Mouse (Mus musculus): ENCODE data around the gene Arl8b. TPM values are rescaled to one million over a fixed set of nuclear protein-coding genes. Genes with fewer than 3 reads are reported as not detected.

The Arl8b gene
- 55.1 and 64.3 TPM in 2 replicates for polyA plus RNA-seq (2016; fragmentation: Nextera tagmentation; extraction: Ambion mirVana)

DNA sequence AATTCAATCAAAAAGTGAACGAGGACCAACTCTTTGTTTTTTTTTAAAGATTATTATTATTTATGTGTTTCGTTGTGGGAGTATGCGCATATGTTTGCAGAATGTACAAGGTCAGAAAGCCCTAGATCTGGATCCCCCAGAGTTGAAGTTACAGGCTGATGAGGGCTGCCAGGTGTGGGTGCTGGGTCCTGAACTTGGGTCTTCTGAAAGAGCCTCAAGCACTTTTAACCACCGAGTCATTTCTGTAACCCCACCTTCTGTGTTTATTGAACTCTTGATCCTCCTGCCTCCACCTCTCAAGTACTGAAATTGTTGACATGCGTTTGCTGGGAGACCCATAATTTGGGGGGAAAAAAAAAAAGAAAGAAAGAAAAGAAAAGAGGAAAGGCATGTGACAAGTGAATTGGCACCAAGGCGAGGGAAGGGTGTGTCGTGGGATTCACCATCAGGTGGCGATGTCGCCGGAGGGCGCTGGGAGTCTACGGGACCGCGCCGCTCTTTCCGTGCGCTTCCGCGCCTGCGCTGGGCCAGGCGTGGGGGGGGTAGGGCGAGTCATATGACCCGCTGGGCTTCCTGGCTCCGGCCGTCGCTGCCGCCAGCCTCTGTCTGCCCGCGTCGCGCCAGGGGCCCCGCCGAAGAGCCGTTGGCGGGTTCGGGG, at the start of gene Arl8b:
Arl8b (plus strand) TSS at position 574 of the 658 bp plus-strand sequence.
- Histone ChIP-seq H3K4me1 (peaks cover 11% of the 10 kb centered on the region), H3K4me3 (peak within 1 kb of the TSS; percentile 100), H3K27ac (peak within 1 kb of the TSS; percentile 90), H3K9me3 (replicated peaks) (no peaks in the 10 kb centered on the region), H3K27me3 (ENCODE audit: low read depth, poor library complexity, severe bottlenecking) (no peaks in the 10 kb centered on the region), H3K36me3 (no peaks in the 10 kb centered on the region)
- 10% methylated on average over 36 of the region's 36 CpGs for WGBS
- DNase-seq (ENCODE audit: low spot score) = peak; percentile 99

DNA sequence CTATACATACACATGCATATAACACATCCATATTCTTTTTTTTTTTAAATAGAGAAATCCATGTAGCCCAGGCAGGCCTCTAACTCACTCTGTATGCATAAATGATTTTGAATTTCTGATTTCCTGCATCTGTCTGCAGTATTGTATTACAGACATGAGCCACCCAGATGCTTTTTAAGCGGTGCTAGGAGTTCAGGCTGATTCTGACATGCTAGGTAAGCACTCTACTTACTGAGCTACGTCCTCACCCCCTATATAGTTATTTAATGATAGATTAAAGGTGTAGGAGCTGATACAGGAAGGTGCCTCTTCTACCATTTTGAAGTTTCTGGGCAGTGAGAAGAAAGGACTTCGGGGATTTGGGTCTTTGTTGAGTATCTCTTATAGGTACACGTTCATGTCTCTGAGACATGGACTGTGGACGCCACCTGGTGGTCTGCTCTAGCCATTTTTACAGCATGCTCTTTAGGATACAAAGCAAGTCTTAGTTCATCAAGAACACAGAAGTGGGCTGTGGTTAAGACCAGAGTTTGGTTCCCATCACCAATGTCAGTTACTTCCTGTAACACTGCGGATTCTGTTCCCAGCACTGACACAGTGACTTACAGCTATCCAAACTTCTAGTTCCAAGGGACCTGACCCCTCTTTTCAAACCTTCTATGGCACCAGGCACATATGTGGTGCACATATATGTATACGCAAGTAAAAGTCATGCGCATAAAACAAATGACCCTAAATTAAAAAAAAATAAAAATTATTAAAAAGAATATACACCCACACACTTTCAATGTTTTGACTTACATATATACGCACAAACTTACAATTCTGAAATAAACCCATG, 46.8 kb upstream of the Arl8b start:
- H3K36me3 ChIP-seq = no peaks in the 10 kb centered on the region
- H3K4me3 ChIP-seq = no peak overlapping the region
- DNase-seq (ENCODE audit: low spot score) = peak; percentile 77
- whole genome bisulfite sequencing = 56% methylated on average over 9 of the region's 9 CpGs
- H3K27ac ChIP-seq = no peak overlapping the region
- no peaks in the 10 kb centered on the region for H3K9me3 ChIP-seq (replicated peaks)
- H3K4me1 ChIP-seq = peaks cover 11% of the 10 kb centered on the region
- no peaks in the 10 kb centered on the region for H3K27me3 ChIP-seq (ENCODE audit: low read depth, poor library complexity, severe bottlenecking)

DNA sequence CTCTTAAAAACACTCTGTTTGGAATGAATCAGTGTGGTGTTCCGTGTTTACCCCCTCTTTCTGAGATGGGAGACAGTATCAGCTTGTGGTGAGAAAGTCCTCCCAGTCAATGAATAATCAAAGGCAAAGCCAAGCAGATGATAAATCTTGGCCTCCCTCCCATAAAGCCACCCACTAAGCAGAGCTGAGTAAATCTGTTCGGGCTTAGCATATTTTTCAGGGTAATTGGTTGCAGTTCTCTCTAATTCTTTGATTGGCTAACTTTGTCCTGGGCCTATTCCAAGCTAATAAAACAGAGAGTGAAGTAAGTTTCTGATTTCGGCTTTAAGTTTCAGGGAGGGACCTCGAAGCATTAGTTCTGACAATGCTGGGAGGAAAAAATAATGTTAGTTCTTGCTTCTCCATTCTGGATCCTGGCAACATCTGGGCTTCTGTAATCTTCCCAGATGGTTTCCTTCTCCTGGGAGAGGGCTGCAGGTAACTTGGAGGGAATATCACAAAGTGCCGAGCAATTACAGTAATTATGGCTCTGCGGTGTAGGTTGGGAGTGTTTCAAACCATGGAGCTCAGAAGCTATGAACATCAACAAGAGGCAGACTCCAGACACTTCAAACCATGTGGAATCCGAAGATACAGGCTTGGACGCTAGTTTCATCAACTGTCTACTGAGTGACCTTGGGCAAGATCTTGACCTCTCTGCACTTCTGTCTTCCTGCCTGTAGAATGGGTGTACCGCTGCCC, 44.3 kb upstream of the Arl8b start:
- WGBS = 68% methylated on average over 9 of the region's 9 CpGs
- Histone ChIP-seq H3K27ac (no peak overlapping the region), H3K4me1 (peaks cover 11% of the 10 kb centered on the region), H3K9me3 (replicated peaks) (no peaks in the 10 kb centered on the region), H3K27me3 (ENCODE audit: low read depth, poor library complexity, severe bottlenecking) (no peaks in the 10 kb centered on the region), H3K4me3 (no peak overlapping the region), H3K36me3 (no peaks in the 10 kb centered on the region)
- no peak for DNase-seq (ENCODE audit: low spot score)

DNA sequence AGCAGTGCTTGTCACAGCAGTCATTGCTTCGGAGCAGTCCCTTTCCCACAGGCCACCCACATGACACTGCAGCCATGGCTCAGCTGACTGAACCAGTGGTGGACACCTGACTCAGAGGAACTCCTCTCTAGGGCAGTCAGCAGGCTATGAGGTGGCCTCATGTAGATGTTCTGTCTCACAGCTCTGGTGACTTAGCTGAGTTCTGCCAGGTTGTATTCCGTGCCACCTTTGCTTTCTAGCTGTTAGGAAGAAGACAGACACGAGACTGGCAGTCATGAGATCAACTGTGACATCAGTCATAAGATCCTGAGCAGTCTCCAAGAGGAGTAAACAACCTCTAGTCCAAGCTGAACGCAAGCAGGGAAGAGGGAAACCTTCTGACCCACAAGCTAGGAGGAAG, 42.3 kb upstream of the Arl8b start:
- Histone ChIP-seq H3K27ac (no peak overlapping the region), H3K27me3 (ENCODE audit: low read depth, poor library complexity, severe bottlenecking) (no peaks in the 10 kb centered on the region), H3K9me3 (replicated peaks) (no peaks in the 10 kb centered on the region), H3K4me1 (peaks cover 11% of the 10 kb centered on the region), H3K4me3 (no peak overlapping the region), H3K36me3 (no peaks in the 10 kb centered on the region)
- no peak for DNase-seq (ENCODE audit: low spot score)
- 84% methylated on average over 4 of the region's 4 CpGs for WGBS

DNA sequence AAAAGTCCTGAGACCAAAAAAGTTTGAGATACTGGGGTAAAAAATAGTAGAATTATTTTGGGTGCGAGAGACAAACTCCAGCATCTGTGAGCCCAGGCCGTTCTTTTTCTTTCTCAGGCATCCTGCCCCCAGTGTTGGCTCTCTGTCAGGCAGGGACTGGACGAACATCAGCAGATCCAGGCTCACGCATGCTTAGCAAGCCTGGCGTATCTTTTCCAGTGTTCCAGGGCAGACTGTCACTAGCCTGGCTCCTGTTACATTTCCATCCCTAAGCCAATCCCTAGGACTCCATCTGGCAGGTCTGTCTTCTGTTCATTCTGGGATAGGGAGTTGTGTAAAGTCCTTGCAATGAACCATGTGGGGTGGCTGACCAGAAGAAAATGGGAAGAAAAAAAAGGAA, 39.2 kb upstream of the Arl8b start:
- Histone ChIP-seq H3K36me3 (no peaks in the 10 kb centered on the region), H3K4me3 (no peak overlapping the region), H3K27me3 (ENCODE audit: low read depth, poor library complexity, severe bottlenecking) (no peaks in the 10 kb centered on the region), H3K27ac (no peak overlapping the region), H3K9me3 (replicated peaks) (no peaks in the 10 kb centered on the region), H3K4me1 (peaks cover 4% of the 10 kb centered on the region; the same call in 1 of the 2 replicates)
- 91% methylated on average over 5 of the region's 5 CpGs for WGBS
- DNase-seq (ENCODE audit: low spot score) = no peak

DNA sequence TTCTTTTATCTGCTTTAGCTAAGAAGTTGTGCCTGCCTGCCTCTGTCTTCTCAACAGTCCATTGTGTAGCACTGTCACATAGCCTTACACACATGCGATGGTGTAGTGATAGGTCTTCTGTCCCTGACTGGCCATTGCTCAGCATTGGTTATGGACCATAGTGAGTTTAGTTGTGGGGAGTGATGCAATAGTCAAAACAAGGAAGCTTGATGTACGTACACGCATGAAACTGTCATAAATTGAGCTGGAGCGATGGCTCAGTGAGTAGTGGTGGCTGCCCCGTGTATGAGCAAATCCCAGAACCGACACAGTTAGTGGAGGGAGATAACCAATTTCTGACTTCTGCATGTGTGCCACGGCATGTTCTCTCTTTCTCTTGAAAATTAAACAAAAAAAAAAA, 31.6 kb upstream of the Arl8b start:
- Histone ChIP-seq H3K27me3 (ENCODE audit: low read depth, poor library complexity, severe bottlenecking) (no peaks in the 10 kb centered on the region), H3K9me3 (replicated peaks) (no peaks in the 10 kb centered on the region), H3K4me1 (no peaks in the 10 kb centered on the region), H3K4me3 (no peak overlapping the region), H3K27ac (no peak overlapping the region), H3K36me3 (no peaks in the 10 kb centered on the region)
- WGBS = 87% methylated on average over 7 of the region's 7 CpGs
- no peak for DNase-seq (ENCODE audit: low spot score)

DNA sequence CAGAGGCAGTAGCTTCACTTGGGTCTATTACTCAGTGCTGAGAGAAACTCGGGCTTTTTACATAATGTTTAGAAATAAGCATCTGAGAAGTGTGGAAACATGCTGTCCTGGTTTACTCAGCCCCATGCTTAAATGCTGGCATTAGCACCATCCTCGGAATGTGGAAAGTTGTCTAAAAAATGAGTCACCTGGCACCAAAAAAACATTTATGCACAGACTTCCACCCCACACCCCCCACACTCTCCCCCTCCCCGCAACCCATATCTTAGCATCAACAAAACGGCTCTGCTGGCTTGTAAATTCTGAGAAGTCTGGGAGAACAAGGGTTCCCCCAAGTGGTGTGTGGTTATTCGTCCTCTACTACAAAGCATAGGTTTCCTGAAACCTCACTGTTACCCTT, 30.5 kb upstream of the Arl8b start:
- Histone ChIP-seq H3K9me3 (replicated peaks) (no peaks in the 10 kb centered on the region), H3K4me3 (no peak overlapping the region), H3K4me1 (no peaks in the 10 kb centered on the region), H3K27me3 (ENCODE audit: low read depth, poor library complexity, severe bottlenecking) (no peaks in the 10 kb centered on the region), H3K27ac (no peak overlapping the region), H3K36me3 (no peaks in the 10 kb centered on the region)
- WGBS = 68% methylated on average over 5 of the region's 5 CpGs
- no peak for DNase-seq (ENCODE audit: low spot score)

DNA sequence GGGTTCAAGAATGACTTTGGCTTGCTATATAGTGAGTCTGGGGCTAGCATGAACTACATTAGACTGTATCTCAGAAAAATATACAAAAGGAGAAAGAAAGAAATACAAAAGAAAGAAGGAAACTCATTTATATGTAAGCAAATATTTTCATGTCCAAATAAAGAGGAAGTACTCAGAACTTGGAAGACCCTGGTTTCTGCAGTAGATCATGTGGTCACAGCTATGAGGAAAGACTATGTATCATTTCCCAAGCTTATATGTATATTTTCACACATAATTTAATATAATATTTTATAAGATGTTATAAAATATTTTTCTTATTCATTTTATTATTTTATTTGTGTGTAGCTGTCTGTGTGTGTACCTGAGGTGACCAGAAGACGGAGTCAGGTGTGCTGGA, 29.4 kb upstream of the Arl8b start:
- H3K4me1 ChIP-seq = no peaks in the 10 kb centered on the region
- no peaks in the 10 kb centered on the region for H3K36me3 ChIP-seq
- 95% methylated on average over 1 of the region's 1 CpGs for WGBS
- no peaks in the 10 kb centered on the region for H3K9me3 ChIP-seq (replicated peaks)
- no peak overlapping the region for H3K27ac ChIP-seq
- H3K4me3 ChIP-seq = no peak overlapping the region
- DNase-seq (ENCODE audit: low spot score) = no peak
- no peaks in the 10 kb centered on the region for H3K27me3 ChIP-seq (ENCODE audit: low read depth, poor library complexity, severe bottlenecking)

DNA sequence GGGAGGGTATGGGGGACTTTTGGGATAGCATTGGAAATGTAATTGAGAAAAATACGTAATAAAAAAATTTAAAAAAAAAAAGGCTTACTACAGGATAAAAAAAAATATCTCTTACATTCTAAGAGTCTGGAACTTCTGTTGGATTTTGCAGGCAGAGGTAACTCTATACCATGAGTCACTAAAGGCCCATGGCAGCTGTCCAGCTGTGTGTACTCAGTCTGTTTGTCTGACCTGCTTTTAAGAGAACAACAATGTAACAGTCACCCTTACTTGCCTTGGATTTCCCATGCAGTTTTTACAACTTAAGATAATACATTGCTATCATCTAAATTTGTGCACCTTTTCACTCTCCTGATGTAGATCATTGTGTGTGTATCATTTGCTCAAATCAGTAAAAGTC, 28.5 kb upstream of the Arl8b start:
- no peaks in the 10 kb centered on the region for H3K9me3 ChIP-seq (replicated peaks)
- no peak overlapping the region for H3K27ac ChIP-seq
- H3K4me1 ChIP-seq = no peaks in the 10 kb centered on the region
- DNase-seq (ENCODE audit: low spot score) = no peak
- no peaks in the 10 kb centered on the region for H3K36me3 ChIP-seq
- 80% methylated on average over 1 of the region's 1 CpGs for WGBS
- H3K27me3 ChIP-seq (ENCODE audit: low read depth, poor library complexity, severe bottlenecking) = no peaks in the 10 kb centered on the region
- H3K4me3 ChIP-seq = no peak overlapping the region

DNA sequence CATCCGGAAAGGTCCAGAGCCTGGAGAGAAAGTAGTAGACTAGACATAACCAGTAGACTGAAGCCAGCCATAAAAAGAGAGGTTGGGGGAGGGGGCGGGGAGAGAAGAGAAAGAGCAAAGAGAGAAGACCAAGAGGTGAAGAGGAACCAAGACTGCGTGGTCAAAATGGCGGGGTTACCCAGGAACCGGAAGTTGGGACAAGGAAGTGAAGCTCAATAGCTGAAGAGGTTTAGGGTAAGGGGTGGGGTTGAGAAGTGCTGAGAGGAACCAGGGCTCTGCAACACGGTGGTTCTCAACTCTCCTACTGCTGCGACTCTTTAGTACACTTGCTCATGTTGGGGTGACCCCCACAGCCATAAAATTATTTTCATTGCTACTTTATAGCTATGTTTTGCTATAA, 27.0 kb upstream of the Arl8b start:
- no peak for DNase-seq (ENCODE audit: low spot score)
- Histone ChIP-seq H3K27ac (no peak overlapping the region), H3K4me3 (no peak overlapping the region), H3K9me3 (replicated peaks) (no peaks in the 10 kb centered on the region), H3K36me3 (no peaks in the 10 kb centered on the region), H3K27me3 (ENCODE audit: low read depth, poor library complexity, severe bottlenecking) (no peaks in the 10 kb centered on the region), H3K4me1 (no peaks in the 10 kb centered on the region)
- WGBS = 94% methylated on average over 7 of the region's 7 CpGs

DNA sequence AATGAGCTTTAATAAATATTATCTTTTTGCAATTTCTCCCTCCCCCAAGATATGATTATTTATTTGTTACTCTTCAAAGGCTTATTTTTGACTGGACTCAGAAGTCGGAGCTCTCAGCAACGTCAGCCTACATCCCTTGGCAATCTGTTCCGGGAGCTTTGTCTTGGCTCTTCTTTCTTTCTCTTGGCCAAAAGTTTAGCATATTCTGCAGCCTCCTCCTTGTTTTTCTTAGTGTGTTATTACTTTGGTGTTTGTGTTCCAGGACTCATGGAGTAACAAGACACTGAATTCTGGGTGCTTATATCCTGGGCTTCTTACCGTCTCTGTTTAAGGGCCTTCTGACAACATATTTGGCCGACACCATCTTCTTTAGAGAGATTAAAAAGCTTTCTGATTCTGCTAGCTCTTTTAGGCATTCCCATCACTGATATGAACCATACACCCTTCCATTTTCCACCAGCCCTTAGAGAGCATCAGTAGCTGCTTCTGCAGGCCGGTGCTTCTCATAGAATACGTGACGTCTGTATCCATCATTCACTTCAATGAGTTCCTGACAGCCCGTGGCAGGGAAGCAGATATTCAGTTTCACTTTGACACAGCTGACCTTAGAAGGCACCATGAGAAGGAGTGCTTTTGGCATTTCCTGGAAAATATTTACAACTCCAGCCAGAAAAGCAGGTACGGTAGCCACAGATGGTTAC, 23.8 kb upstream of the Arl8b start:
- 77% methylated on average over 10 of the region's 10 CpGs for WGBS
- H3K27ac ChIP-seq = no peak overlapping the region

DNA sequence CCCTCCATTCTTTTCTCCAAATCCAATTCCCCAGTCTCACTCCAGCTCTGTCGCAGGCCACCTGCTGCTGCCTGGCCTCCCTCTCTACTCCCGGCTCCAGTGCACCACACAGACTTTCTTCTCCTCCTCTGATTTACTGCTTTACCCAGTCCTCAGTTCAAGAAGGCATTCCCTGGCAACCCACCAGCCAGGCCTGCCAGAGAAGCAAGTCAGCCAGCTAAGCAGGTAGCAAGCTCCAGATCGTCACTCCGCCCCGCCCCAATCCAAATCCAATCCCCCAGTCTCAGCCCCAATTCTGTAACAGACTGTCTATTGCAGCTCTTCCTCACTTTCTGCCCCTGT, 23.2 kb upstream of the Arl8b start:
- Histone ChIP-seq H3K27me3 (ENCODE audit: low read depth, poor library complexity, severe bottlenecking) (no peaks in the 10 kb centered on the region), H3K4me3 (no peak overlapping the region), H3K9me3 (replicated peaks) (no peaks in the 10 kb centered on the region), H3K36me3 (no peaks in the 10 kb centered on the region), H3K4me1 (no peaks in the 10 kb centered on the region), H3K27ac (no peak overlapping the region)
- 73% methylated on average over 5 of the region's 5 CpGs for WGBS
- no peak for DNase-seq (ENCODE audit: low spot score)

More for the DNA sequence above, 23.8 kb upstream of the Arl8b start:
- Histone ChIP-seq H3K9me3 (replicated peaks) (no peaks in the 10 kb centered on the region), H3K4me1 (no peaks in the 10 kb centered on the region), H3K4me3 (no peak overlapping the region), H3K36me3 (no peaks in the 10 kb centered on the region), H3K27me3 (ENCODE audit: low read depth, poor library complexity, severe bottlenecking) (no peaks in the 10 kb centered on the region)
- DNase-seq (ENCODE audit: low spot score) = no peak

All from limb, embryonic 10.5 days (tissue).